Mouse (Mus musculus) myocyte (in vitro differentiated cells): Measurements from ENCODE around the gene Twf2. TPM values are rescaled to one million over a fixed set of nuclear protein-coding genes. Genes with fewer than 3 reads are reported as not detected.

Source experiments
- H3K27me3 ChIP-seq: one replicate; pipeline ENCODE4 v1.6.1; 2011; ENCODE audit not compliant: control insufficient read depth, insufficient read depth, insufficient read length
- H3K36me3 ChIP-seq: one replicate; pipeline ENCODE4 v1.6.1; 2011; ENCODE audit not compliant: control insufficient read depth, insufficient read depth
- H3K4me2 ChIP-seq: one replicate; pipeline ENCODE4 v1.6.1; 2011; ENCODE audit warnings: low read depth, control low read depth
- H3K4me3 ChIP-seq: one replicate; pipeline ENCODE4 v1.5.1; 2011; ENCODE audit warnings: mild to moderate bottlenecking, control low read depth, moderate library complexity
- H3K79me2 ChIP-seq: one replicate; pipeline ENCODE4 v1.6.1; 2011; ENCODE audit not compliant: control insufficient read depth, insufficient read depth
- H3ac ChIP-seq: one replicate; pipeline ENCODE4 v1.6.1; 2011; ENCODE audit not compliant: control insufficient read depth, insufficient read length
- CEBPB ChIP-seq: IDR thresholded peaks from 2 replicates; pipeline ENCODE4 v1.6.1; 2011; ENCODE audit warnings: mild to moderate bottlenecking, moderate library complexity; ENCODE audit not compliant: poor library complexity, insufficient read depth, severe bottlenecking
- E2F4 ChIP-seq: IDR thresholded peaks from one replicate; pipeline ENCODE4 v1.6.1; 2011; ENCODE audit warnings: mild to moderate bottlenecking, control low read depth, moderate library complexity; ENCODE audit not compliant: insufficient read depth
- MAX ChIP-seq: IDR thresholded peaks from one replicate; pipeline ENCODE4 v1.6.1; 2011; ENCODE audit warnings: low read depth, mild to moderate bottlenecking, control low read depth
- MYOD1 ChIP-seq, 3 experiments: IDR thresholded peaks; one replicate each; pipeline ENCODE4 v1.6.1; 2011; ENCODE audit warnings: control low read depth in 2 of 3, low read depth in 2 of 3, mild to moderate bottlenecking in 2 of 3, moderate library complexity in 1 of 3; ENCODE audit not compliant: insufficient read length in 2 of 3, control insufficient read depth in 1 of 3
- MYOG ChIP-seq, 3 experiments: IDR thresholded peaks; one replicate each; pipeline ENCODE4 v1.6.1; 2011; ENCODE audit warnings: control low read depth in 2 of 3, low read depth in 2 of 3, mild to moderate bottlenecking in 2 of 3; ENCODE audit not compliant: insufficient read length in 2 of 3, control insufficient read depth in 1 of 3, insufficient read depth in 1 of 3
- POLR2A ChIP-seq: IDR thresholded peaks from one replicate; pipeline ENCODE4 v1.6.1; 2011; ENCODE audit warnings: low read depth, mild to moderate bottlenecking, control low read depth, moderate library complexity; ENCODE audit not compliant: insufficient read length
- POLR2AphosphoS2 ChIP-seq: IDR thresholded peaks from one replicate; pipeline ENCODE4 v1.6.1; 2011; ENCODE audit warnings: low read depth, control low read depth; ENCODE audit not compliant: insufficient read length
- REST ChIP-seq: IDR thresholded peaks from one replicate; pipeline ENCODE4 v1.6.1; 2011; ENCODE audit warnings: mild to moderate bottlenecking, control low read depth, moderate library complexity; ENCODE audit not compliant: insufficient read depth, insufficient read length
- SRF ChIP-seq: IDR thresholded peaks from one replicate; pipeline ENCODE4 v1.6.1; 2011; ENCODE audit warnings: low read depth; ENCODE audit not compliant: control insufficient read depth, insufficient read length
- TCF12 ChIP-seq: IDR thresholded peaks from one replicate; pipeline ENCODE4 v1.6.1; 2011; ENCODE audit warnings: mild to moderate bottlenecking, control low read depth; ENCODE audit not compliant: poor library complexity, insufficient read depth, severe bottlenecking
- TCF3 ChIP-seq: IDR thresholded peaks from one replicate; pipeline ENCODE4 v1.6.1; 2011; ENCODE audit warnings: low read depth, control low read depth; ENCODE audit not compliant: insufficient read length
- USF1 ChIP-seq: IDR thresholded peaks from one replicate; pipeline ENCODE4 v1.6.1; 2011; ENCODE audit warnings: low read depth, mild to moderate bottlenecking, control low read depth, moderate library complexity
- polyA plus RNA-seq: library from polyadenylated mRNA; unstranded; fragments of >200 nt; fragmentation: generic; extraction: Trizol; gene quantifications from one replicate; pipeline ENCODE4 v1.2.1, GENCODE M21; 2012; ENCODE audit warnings: missing spikeins

Twf2 gene
- polyA plus RNA-seq, result 103 TPM

- Histone ChIP-seq H3K27me3 (no peaks in the 10 kb centered on the region), H3K4me2 (peak within 1 kb of the TSS; percentile 87), H3K36me3 (no peaks in the 10 kb centered on the region), H3K4me3 (peak within 1 kb of the TSS; percentile 55), H3ac (peak within 1 kb of the TSS; percentile 56), H3K79me2 (peaks cover 10% of the 10 kb centered on the region)
- TF ChIP-seq REST (no peak), SRF (no peak), POLR2A (peak; percentile 76), POLR2AphosphoS2 (peak; percentile 37)
Observed at GRCm38 (mm10) chr9:106202819-106203636, at the start of gene Twf2. Gene Twf2 (plus strand): TSS chr9:106203108.

- H3ac ChIP-seq, result no peak overlapping the region
Observed at GRCm38 (mm10) chr9:106154106-106154505, 48.8 kb upstream of the Twf2 start.

GRCm38 (mm10) chr9:106156419-106156818, 46.5 kb upstream of the Twf2 start:
- Histone ChIP-seq H3K4me2 (no peak overlapping the region), H3K27me3 (peaks cover 6% of the 10 kb centered on the region), H3ac (no peak overlapping the region), H3K4me3 (no peak overlapping the region), H3K79me2 (no peaks in the 10 kb centered on the region), H3K36me3 (no peaks in the 10 kb centered on the region)
- TF ChIP-seq E2F4 (no peak), USF1 (no peak), CEBPB (no peak), POLR2AphosphoS2 (no peak), SRF (no peak), TCF3 (no peak), TCF12 (no peak), POLR2A (no peak), MYOG (IDR thresholded peaks at IDR 0.05; ENCODE audit: control insufficient read depth in 1 of 3, insufficient read depth in 1 of 3, insufficient read length in 2 of 3, low read depth in 2 of 3) (no peak), MAX (no peak), REST (no peak), MYOD1 (IDR thresholded peaks at IDR 0.05; ENCODE audit: control insufficient read depth in 1 of 3, insufficient read length in 2 of 3, low read depth in 2 of 3) (no peak)

More at GRCm38 (mm10) chr9:106154106-106154505, 48.8 kb upstream of the Twf2 start:
- H3K4me3 ChIP-seq, result no peak overlapping the region
- no peaks in the 10 kb centered on the region for H3K79me2 ChIP-seq
- no peak overlapping the region for H3K4me2 ChIP-seq
- peaks cover 24% of the 10 kb centered on the region for H3K27me3 ChIP-seq
- TF ChIP-seq MYOD1 (IDR thresholded peaks at IDR 0.05; ENCODE audit: control insufficient read depth in 1 of 3, insufficient read length in 2 of 3, low read depth in 2 of 3), result no peak
- TF ChIP-seq TCF12, result no peak
- TF ChIP-seq MYOG (IDR thresholded peaks at IDR 0.05; ENCODE audit: control insufficient read depth in 1 of 3, insufficient read depth in 1 of 3, insufficient read length in 2 of 3, low read depth in 2 of 3), result no peak
- no peak for TF ChIP-seq MAX
- no peak for TF ChIP-seq REST
- no peak for TF ChIP-seq CEBPB
- no peak for TF ChIP-seq TCF3
- TF ChIP-seq POLR2AphosphoS2, result no peak
- no peak for TF ChIP-seq POLR2A
- no peak for TF ChIP-seq SRF
- no peak for TF ChIP-seq E2F4
- no peak for TF ChIP-seq USF1
- no peaks in the 10 kb centered on the region for H3K36me3 ChIP-seq

GRCm38 (mm10) chr9:106156921-106157622, 45.8 kb upstream of the Twf2 start:
- no peak overlapping the region for H3K4me2 ChIP-seq
- H3ac ChIP-seq, result no peak overlapping the region
- TF ChIP-seq MYOG (IDR thresholded peaks at IDR 0.05; ENCODE audit: control insufficient read depth in 1 of 3, insufficient read depth in 1 of 3, insufficient read length in 2 of 3, low read depth in 2 of 3), result no peak
- no peak for TF ChIP-seq POLR2A
- TF ChIP-seq USF1, result no peak
- TF ChIP-seq CEBPB, result no peak
- TF ChIP-seq MYOD1 (IDR thresholded peaks at IDR 0.05; ENCODE audit: control insufficient read depth in 1 of 3, insufficient read length in 2 of 3, low read depth in 2 of 3), result no peak
- no peak for TF ChIP-seq SRF
- TF ChIP-seq E2F4, result no peak
- TF ChIP-seq TCF3, result no peak
- TF ChIP-seq POLR2AphosphoS2, result no peak
- TF ChIP-seq REST, result no peak
- TF ChIP-seq TCF12, result no peak
- peaks cover 4% of the 10 kb centered on the region for H3K27me3 ChIP-seq
- H3K36me3 ChIP-seq, result no peaks in the 10 kb centered on the region
- H3K4me3 ChIP-seq, result no peak overlapping the region
- no peaks in the 10 kb centered on the region for H3K79me2 ChIP-seq
